Mouse (Mus musculus) neural tube, embryonic 15.5 days (tissue): ENCODE data around the gene Sox3. TPM values are rescaled to one million over a fixed set of nuclear protein-coding genes. Genes with fewer than 3 reads are reported as not detected.

Experiments used
- ATAC-seq: fragments of 200-750 bp; cut with Nextera tagmentation; 2 replicates; pipeline ENCODE4 v1.8.0; 2017; ENCODE audit warnings: mild to moderate bottlenecking, moderate TSS enrichment, moderate library complexity; ENCODE audit not compliant: low FRiP score
- H3K27ac ChIP-seq: fragments of 300-500 bp; sonication (generic); replicated peaks from 2 replicates; pipeline ENCODE4 v1.5.1; 2015; ENCODE audit warnings: mild to moderate bottlenecking, inconsistent platforms
- H3K27me3 ChIP-seq: fragments of 300-500 bp; sonication (generic); replicated peaks from 2 replicates; pipeline ENCODE4 v1.6.1; 2015; ENCODE audit warnings: inconsistent platforms
- H3K36me3 ChIP-seq: fragments of 300-500 bp; sonication (generic); 2 replicates; pipeline ENCODE4 v1.6.1; 2015; ENCODE audit warnings: inconsistent platforms
- H3K4me1 ChIP-seq: fragments of 300-500 bp; sonication (generic); 2 replicates; pipeline ENCODE4 v1.6.1; 2015; ENCODE audit warnings: inconsistent platforms
- H3K4me2 ChIP-seq: fragments of 300-500 bp; sonication (generic); 2 replicates; pipeline ENCODE4 v1.6.1; 2015; ENCODE audit warnings: inconsistent platforms, mild to moderate bottlenecking, moderate library complexity
- H3K4me3 ChIP-seq: fragments of 300-500 bp; sonication (generic); replicated peaks from 2 replicates; pipeline ENCODE4 v1.5.1; 2015; ENCODE audit warnings: mild to moderate bottlenecking, inconsistent platforms
- H3K9ac ChIP-seq: fragments of 300-500 bp; sonication (generic); replicated peaks from 2 replicates; pipeline ENCODE4 v1.6.1; 2015; ENCODE audit warnings: mild to moderate bottlenecking, inconsistent platforms
- H3K9me3 ChIP-seq: fragments of 300-500 bp; sonication (generic); replicated peaks from 2 replicates; pipeline ENCODE4 v1.6.1; 2016; ENCODE audit warnings: inconsistent platforms
- WGBS: fragments of 180-500 bp; shearing (Covaris S2); methylation state at CpG from one replicate; pipeline ENCODE4 v1.1.7; 2015; ENCODE audit warnings: mixed read lengths; 5-methylcytosine and 5-hydroxymethylcytosine counted together
- polyA plus RNA-seq: library from polyadenylated mRNA; unstranded; fragments of >200 nt; fragmentation: Nextera tagmentation; extraction: Ambion mirVana; gene quantifications from 2 replicates; pipeline ENCODE4 v1.2.1, GENCODE M21; 2015

The Sox3 gene
- polyA plus RNA-seq, 1 experiment from 2014 or later, result 1.0 TPM

GRCm38 (mm10) chrX:60889956-60890485, 3.2 kb downstream of the Sox3 start:
- H3K9ac ChIP-seq, result no peak overlapping the region

More at GRCm38 (mm10) chrX:60889956-60890485, 3.2 kb downstream of the Sox3 start:
- peaks cover 15% of the 10 kb centered on the region; the same call in 1 of the 2 replicates for H3K27me3 ChIP-seq
- no peak overlapping the region for H3K4me2 ChIP-seq
- no peak for ATAC-seq
- no peaks in the 10 kb centered on the region for H3K9me3 ChIP-seq
- WGBS, result 21% methylated on average over 17 of the region's 17 CpGs
- no peak overlapping the region for H3K4me3 ChIP-seq
- H3K36me3 ChIP-seq, result no peaks in the 10 kb centered on the region
- H3K27ac ChIP-seq, result no peak overlapping the region
- H3K4me1 ChIP-seq, result peaks cover 25% of the 10 kb centered on the region
